Mouse (Mus musculus) stomach, embryonic 14.5 days (tissue): ENCODE measurements around the gene Armh1. TPM values are rescaled to one million over a fixed set of nuclear protein-coding genes. Genes with fewer than 3 reads are reported as not detected.

Experiments used
- ATAC-seq: fragments of 200-750 bp; cut with Nextera tagmentation; 2 replicates; pipeline ENCODE4 v1.8.0; 2017; ENCODE audit warnings: low read depth, moderate TSS enrichment; ENCODE audit not compliant: insufficient number of reproducible peaks, insufficient read depth, low FRiP score
- H3K27ac ChIP-seq: fragments of 300-500 bp; sonication (generic); 2 replicates; pipeline ENCODE4 v1.5.1; 2014; ENCODE audit warnings: mild to moderate bottlenecking, low read length, moderate library complexity, mixed read lengths
- H3K27me3 ChIP-seq: fragments of 300-500 bp; sonication (generic); 2 replicates; pipeline ENCODE4 v1.6.1; 2014; ENCODE audit warnings: low read length, control low read depth, mixed read lengths; ENCODE audit not compliant: control insufficient read depth, insufficient read depth
- H3K36me3 ChIP-seq: fragments of 300-500 bp; sonication (generic); 2 replicates; pipeline ENCODE4 v1.6.1; 2014; ENCODE audit warnings: mild to moderate bottlenecking, control low read depth, low read length, moderate library complexity, mixed read lengths; ENCODE audit not compliant: control insufficient read depth, insufficient read depth
- H3K4me1 ChIP-seq: fragments of 300-500 bp; sonication (generic); 2 replicates; pipeline ENCODE4 v1.6.1; 2014; ENCODE audit warnings: low read length, control low read depth, mixed read lengths; ENCODE audit not compliant: control insufficient read depth, insufficient read depth
- H3K4me2 ChIP-seq: fragments of 300-500 bp; sonication (generic); replicated peaks from 2 replicates; pipeline ENCODE4 v1.6.1; 2014; ENCODE audit warnings: low read depth, low read length, control low read depth
- H3K4me3 ChIP-seq: fragments of 300-500 bp; sonication (generic); 2 replicates; pipeline ENCODE4 v1.5.1; 2014; ENCODE audit warnings: low read depth, low read length, control low read depth
- H3K9ac ChIP-seq: fragments of 300-500 bp; sonication (generic); replicated peaks from 2 replicates; pipeline ENCODE4 v1.6.1; 2014; ENCODE audit warnings: low read depth, mild to moderate bottlenecking, control low read depth, low read length, moderate library complexity, mixed read lengths
- H3K9me3 ChIP-seq: fragments of 300-500 bp; sonication (generic); 2 replicates; pipeline ENCODE4 v1.6.1; 2016; ENCODE audit warnings: low read depth, low read length, control low read depth; ENCODE audit not compliant: control insufficient read depth
- WGBS: fragments of 180-500 bp; shearing (Covaris S2); extraction: QIAGEN DNeasy Blood & Tissue Kit; methylation state at CpG from one replicate; pipeline ENCODE4 v1.1.7; 2014; 5-methylcytosine and 5-hydroxymethylcytosine counted together
- polyA plus RNA-seq: library from polyadenylated mRNA; unstranded; fragments of >200 nt; fragmentation: Nextera tagmentation; extraction: Ambion mirVana; gene quantifications from 2 replicates; pipeline ENCODE4 v1.2.1, GENCODE M21; 2014

Gene Armh1
- 0.30 and 1.3 TPM in 2 replicates for polyA plus RNA-seq

DNA sequence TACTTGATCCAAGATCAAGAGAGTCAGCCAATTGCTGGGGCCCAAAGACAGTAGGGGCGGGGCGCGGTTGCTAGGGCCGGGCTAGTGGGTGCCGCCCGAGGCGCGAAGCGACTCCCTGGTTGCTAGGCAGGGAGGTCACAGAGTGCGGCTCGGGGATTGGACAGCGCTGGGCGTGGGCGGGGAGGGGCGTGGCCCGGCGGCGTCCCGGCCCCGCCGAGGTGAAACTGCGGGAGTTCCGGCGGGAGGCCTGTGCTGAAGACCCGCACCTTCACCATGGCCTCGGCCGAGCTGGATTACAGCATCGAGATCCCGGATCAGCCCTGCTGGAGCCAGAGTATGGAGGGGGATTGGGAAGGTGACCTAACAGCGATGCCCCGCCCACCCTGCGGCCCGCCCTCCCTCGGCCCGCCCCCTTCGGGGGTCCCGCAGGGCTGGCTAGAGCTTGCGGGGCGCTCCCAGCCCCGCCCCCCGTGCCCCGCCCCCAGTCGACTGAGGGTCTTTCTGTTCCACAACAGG, at the start of gene Armh1, which contains the start of gene Tmem53:
TSS of gene Armh1 (minus strand) at position 325 of the 516 bp plus-strand sequence.
TSS of gene Tmem53 (plus strand) at position 151 of the 516 bp plus-strand sequence.
- ATAC-seq: peak; percentile 99
- whole genome bisulfite sequencing: under 1% methylated on average over 43 of the region's 43 CpGs
- H3K4me1 ChIP-seq: 0 out of 2 replicates have a peak, but pooled peaks cover 12% of the 10 kb centered on the region

DNA sequence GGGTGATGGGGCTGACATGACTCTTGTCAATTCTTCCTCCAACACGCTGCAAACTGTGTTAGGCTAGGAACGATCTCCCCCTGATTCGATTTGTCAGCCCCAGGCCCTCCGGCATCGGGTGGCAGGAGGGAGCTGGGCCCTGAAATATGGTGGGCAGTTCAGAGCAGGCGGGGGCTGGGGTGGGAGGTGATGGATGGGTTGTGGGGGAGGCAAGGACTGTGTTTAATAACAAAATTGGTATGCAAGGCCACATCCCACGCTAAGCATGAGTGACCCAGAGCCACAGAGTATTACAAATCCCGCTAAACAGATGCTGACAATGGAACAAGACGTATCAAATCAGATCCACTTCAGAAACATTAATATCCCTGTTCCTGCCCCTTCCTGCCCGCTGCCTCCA, 48.0 kb upstream of the Armh1 start:
- WGBS: 64% methylated on average over 10 of the region's 10 CpGs
- Histone ChIP-seq H3K27ac (no peak overlapping the region), H3K4me1 (peaks cover 11% of the 10 kb centered on the region; the same call in 1 of the 2 replicates), H3K9ac (no peak overlapping the region), H3K4me3 (no peak overlapping the region), H3K9me3 (no peaks in the 10 kb centered on the region), H3K4me2 (no peak overlapping the region), H3K27me3 (peaks cover 25% of the 10 kb centered on the region), H3K36me3 (no peaks in the 10 kb centered on the region)
- ATAC-seq: no peak

More for the DNA sequence above, at the start of gene Armh1, which contains the start of gene Tmem53:
- Histone ChIP-seq H3K27ac (peak within 1 kb of the TSS; percentile 86), H3K9ac (peak within 1 kb of the TSS; percentile 52), H3K27me3 (no peaks in the 10 kb centered on the region), H3K4me3 (peak within 1 kb of the TSS; percentile 58), H3K9me3 (no peaks in the 10 kb centered on the region), H3K4me2 (peak within 1 kb of the TSS; percentile 63), H3K36me3 (no peaks in the 10 kb centered on the region)

DNA sequence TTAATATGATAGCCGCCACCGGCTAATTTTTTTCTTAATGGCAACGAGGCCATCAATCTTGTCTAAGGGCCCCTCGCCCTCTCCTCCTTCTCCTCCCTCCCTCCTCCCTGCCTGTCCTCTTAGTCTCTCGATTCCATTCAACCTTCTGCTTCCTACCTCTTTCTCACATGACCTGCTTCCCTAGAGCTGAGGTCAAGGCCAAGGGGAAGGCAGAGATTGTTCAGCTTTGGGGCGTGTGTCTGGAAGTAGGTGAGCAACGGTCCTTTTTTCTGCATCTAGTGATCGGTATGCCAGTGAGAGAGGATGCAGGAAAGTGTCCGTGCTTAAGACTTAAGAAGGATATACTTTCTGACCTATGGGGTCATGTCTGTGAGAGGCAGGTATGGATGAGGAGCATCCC, 45.9 kb upstream of the Armh1 start:
- H3K27me3 ChIP-seq: peaks cover 6% of the 10 kb centered on the region; the same call in 1 of the 2 replicates
- no peak overlapping the region for H3K27ac ChIP-seq
- H3K4me2 ChIP-seq: no peak overlapping the region
- no peaks in the 10 kb centered on the region for H3K9me3 ChIP-seq
- H3K4me3 ChIP-seq: no peak overlapping the region
- H3K4me1 ChIP-seq: no peaks in the 10 kb centered on the region
- no peak overlapping the region for H3K9ac ChIP-seq
- H3K36me3 ChIP-seq: no peaks in the 10 kb centered on the region
- WGBS: 44% methylated on average over 9 of the region's 9 CpGs
- ATAC-seq: no peak

DNA sequence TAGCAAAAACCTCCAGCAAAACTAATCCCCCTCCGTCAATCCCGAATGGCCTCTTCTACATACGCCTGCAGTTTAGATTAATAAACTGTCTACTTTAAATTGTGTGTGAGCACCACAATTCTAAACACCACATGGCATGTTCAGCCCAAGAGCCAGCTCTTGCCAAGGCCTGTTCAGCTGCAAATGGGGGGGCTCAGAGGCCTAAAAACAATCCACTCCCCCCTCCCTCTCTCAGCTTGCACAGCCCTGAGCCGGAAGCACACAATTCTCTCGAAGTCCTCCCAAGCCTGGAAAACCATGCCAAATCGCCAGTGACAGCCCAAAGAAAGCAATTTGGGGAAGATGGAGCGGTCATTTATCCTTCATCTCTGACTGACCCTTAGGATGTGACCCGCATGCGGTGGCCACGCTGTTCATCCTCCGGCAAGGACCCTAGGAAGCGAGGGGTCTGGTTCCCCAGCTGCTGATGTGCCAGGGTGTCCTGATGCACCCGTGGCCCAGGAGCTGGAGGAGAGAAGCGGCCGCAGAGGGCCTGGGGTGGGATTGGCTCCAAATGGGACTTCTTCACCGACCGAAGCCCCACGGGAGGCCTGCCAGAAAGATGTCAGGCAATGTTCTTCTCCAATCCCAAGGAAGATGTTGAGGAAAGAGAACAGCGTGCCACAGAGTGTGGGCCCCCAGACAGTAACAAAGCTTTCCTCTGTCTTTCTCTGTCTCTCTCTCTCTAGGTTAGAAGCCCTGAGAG, 45.1 kb upstream of the Armh1 start:
- 64% methylated on average over 19 of the region's 19 CpGs for WGBS
- Histone ChIP-seq H3K4me1 (no peaks in the 10 kb centered on the region), H3K9ac (no peak overlapping the region), H3K9me3 (no peaks in the 10 kb centered on the region), H3K27ac (no peak overlapping the region), H3K36me3 (no peaks in the 10 kb centered on the region), H3K27me3 (no peaks in the 10 kb centered on the region), H3K4me2 (no peak overlapping the region), H3K4me3 (no peak overlapping the region)
- ATAC-seq: no peak

DNA sequence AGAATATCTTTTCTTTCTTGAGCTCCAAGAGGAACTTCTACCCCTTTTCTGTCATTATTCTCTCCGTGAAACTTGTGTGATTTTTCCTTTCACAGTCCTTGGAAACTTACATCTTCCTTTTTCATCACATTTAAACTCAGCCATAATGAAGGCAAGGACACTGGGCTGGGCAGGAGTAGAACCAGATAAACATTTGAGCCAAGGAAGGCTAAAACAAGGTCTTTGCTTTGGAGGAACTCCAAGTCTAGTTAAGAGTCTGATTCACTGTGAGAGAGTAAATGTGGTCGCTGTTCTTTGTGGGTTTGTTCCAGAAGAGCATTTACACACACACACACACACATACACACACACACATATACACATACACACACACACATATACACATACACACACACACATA, 39.8 kb upstream of the Armh1 start:
- no peaks in the 10 kb centered on the region for H3K9me3 ChIP-seq
- H3K4me3 ChIP-seq: no peak overlapping the region
- H3K4me2 ChIP-seq: no peak overlapping the region
- no peak overlapping the region for H3K9ac ChIP-seq
- no peak overlapping the region for H3K27ac ChIP-seq
- no peak for ATAC-seq
- 86% methylated on average over 2 of the region's 2 CpGs for WGBS
- peaks cover 14% of the 10 kb centered on the region; the same call in 1 of the 2 replicates for H3K4me1 ChIP-seq
- peaks cover 4% of the 10 kb centered on the region for H3K36me3 ChIP-seq
- H3K27me3 ChIP-seq: no peaks in the 10 kb centered on the region

DNA sequence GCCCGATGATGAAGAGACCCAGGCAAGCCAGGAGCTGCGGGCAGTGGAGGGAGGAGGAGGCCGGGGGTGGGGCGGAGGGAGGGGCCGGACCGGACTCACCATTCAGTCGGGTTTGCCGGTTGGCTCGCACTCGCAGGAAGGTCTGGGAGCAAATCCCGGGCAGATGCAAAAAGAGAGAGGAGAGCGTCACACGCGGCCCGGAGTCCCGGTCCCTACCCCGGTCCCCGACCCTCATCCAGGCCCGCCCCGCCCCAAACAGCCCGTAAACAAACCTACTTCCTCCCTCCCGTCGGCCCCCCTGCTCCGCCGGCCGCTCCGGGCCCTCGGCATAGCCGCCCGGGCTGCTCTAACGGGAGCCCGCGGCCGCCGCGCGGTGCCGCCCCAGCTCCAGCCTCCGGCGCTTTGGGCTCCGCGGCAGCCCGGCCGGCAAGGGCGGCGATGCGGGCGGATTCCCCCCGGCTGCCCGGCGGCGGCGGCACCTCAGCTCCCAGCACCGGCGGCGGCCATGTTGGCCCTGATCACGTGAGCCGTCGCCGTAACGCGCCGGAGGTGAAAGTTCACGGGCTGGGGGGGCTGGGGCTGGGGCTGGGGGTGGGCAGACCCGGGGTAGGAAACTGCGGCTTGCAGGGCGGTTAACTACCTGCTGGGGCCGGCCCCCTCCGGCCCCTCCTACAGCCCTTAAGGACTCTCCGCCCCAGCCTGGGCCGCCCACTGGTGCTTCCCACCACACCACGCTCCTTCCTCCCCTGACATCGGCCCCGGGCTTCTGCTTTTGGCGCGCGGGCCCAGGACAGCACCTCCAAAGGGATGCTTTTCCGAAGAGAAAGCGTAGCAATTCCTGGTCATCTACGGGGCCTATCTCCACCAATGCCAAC, 37.2 kb upstream of the Armh1 start:
- Histone ChIP-seq H3K27ac (peak overlapping the region; percentile 95), H3K9ac (peak overlapping the region; percentile 67), H3K4me2 (peak overlapping the region; percentile 80), H3K4me1 (peaks cover 19% of the 10 kb centered on the region), H3K36me3 (peaks cover 27% of the 10 kb centered on the region), H3K27me3 (no peaks in the 10 kb centered on the region), H3K9me3 (no peaks in the 10 kb centered on the region), H3K4me3 (peak overlapping the region; percentile 68)
- WGBS: under 1% methylated on average over 66 of the region's 80 CpGs
- ATAC-seq: peak; percentile 95

DNA sequence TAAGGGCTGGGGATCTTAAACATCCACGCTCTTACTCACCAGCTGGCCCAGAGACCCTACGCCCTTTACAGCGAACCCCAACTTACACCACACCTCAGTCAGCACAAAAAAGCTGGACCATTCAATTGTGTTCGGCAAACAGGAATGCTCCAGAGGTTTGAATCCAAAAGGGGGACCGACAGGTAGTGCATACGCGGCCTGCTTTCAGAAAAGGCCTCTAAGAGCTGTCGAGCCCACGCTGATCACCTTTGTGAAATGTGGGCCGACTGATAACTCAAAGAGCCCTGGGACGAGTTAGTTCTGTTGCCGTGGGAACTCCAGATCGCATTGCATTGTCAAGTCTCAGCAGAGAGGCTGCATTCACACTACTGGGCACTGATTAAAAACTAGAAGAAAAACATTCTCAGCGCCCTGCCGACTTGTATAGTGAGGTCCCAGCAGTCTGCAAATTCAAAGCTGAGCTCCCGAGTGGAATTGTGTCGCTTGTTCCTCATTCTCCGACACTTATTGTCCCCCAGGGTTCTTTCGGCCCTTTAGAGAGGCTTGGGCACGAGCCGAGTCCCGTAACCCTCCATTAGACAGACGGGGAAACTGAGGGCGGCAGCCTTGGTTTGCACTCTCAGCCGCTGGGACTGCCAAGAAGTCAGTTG, 36.5 kb upstream of the Armh1 start:
- WGBS: 16% methylated on average over 25 of the region's 25 CpGs
- no peak for ATAC-seq
- H3K27ac ChIP-seq: peak overlapping the region; percentile 95

DNA sequence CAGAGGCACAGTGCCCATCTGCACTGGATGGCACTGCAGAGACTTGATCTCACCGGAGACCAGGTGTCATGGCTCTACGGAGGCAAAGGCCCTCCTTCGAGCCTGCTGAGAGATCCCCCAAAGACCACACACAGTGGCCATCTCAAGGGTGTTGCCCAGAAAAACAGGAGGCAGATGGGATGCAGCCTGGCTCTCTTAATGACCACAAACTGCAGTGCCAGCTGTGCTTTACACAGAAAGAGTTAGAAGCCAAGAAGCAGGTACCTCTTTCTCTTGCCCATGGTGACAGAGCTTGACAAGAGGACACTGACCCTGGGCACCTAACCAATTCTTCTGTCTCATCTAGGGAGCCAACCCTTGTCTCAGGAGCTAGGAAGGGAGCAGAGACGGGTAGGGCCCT, 32.4 kb upstream of the Armh1 start:
- ATAC-seq: no peak
- no peak overlapping the region for H3K9ac ChIP-seq
- no peaks in the 10 kb centered on the region for H3K9me3 ChIP-seq
- WGBS: 40% methylated on average over 4 of the region's 4 CpGs
- no peak overlapping the region for H3K4me2 ChIP-seq
- H3K4me3 ChIP-seq: no peak overlapping the region
- peaks cover 21% of the 10 kb centered on the region for H3K4me1 ChIP-seq
- H3K36me3 ChIP-seq: peaks cover 46% of the 10 kb centered on the region
- no peak overlapping the region for H3K27ac ChIP-seq
- no peaks in the 10 kb centered on the region for H3K27me3 ChIP-seq

More for the DNA sequence above, 36.5 kb upstream of the Armh1 start:
- Histone ChIP-seq H3K36me3 (peaks cover 27% of the 10 kb centered on the region), H3K27me3 (no peaks in the 10 kb centered on the region), H3K4me3 (peak overlapping the region; percentile 68), H3K9me3 (no peaks in the 10 kb centered on the region), H3K4me2 (peak overlapping the region; percentile 80), H3K4me1 (peaks cover 24% of the 10 kb centered on the region), H3K9ac (peak overlapping the region; percentile 67)
